Mouse (Mus musculus) urinary bladder, postnatal 25 days (tissue): ENCODE data around the gene Chka.

Source experiments
- DNase-seq: peaks from one replicate; pipeline ENCODE4 v3.0.0; 2022; ENCODE audit warnings: low spot score

Chka gene

GRCm38 (mm10) chr19:3851502-3851962 lies at the start of gene Chka:
Chka (plus strand) TSS chr19:3851773.
- peak; percentile 94 for DNase-seq

GRCm38 (mm10) chr19:3805526-3805925 lies 46.0 kb upstream of the Chka start:
- no peak for DNase-seq

GRCm38 (mm10) chr19:3810536-3811233 lies 40.9 kb upstream of the Chka start:
- DNase-seq = no peak

GRCm38 (mm10) chr19:3814461-3814860 lies 37.1 kb upstream of the Chka start:
- no peak for DNase-seq

- DNase-seq = no peak
Observed at GRCm38 (mm10) chr19:3815824-3816223, 35.7 kb upstream of the Chka start.

GRCm38 (mm10) chr19:3819080-3819479 lies 32.5 kb upstream of the Chka start:
- no peak for DNase-seq

GRCm38 (mm10) chr19:3819899-3820444 lies 31.6 kb upstream of the Chka start:
- no peak for DNase-seq

GRCm38 (mm10) chr19:3825044-3825443 lies 26.5 kb upstream of the Chka start:
- DNase-seq = no peak

- DNase-seq = no peak
Observed at GRCm38 (mm10) chr19:3829863-3830262, 21.7 kb upstream of the Chka start.

- DNase-seq = no peak
Observed at GRCm38 (mm10) chr19:3831716-3832115, 19.9 kb upstream of the Chka start.

GRCm38 (mm10) chr19:3832851-3833353 lies 18.7 kb upstream of the Chka start:
- DNase-seq = peak; percentile 26

- DNase-seq = no peak
Observed at GRCm38 (mm10) chr19:3834301-3834700, 17.3 kb upstream of the Chka start.

- DNase-seq = no peak
Observed at GRCm38 (mm10) chr19:3836791-3837190, 14.8 kb upstream of the Chka start.

- DNase-seq = no peak
Observed at GRCm38 (mm10) chr19:3838931-3839330, 12.6 kb upstream of the Chka start.

GRCm38 (mm10) chr19:3839686-3840085 lies 11.9 kb upstream of the Chka start:
- DNase-seq = no peak

- no peak for DNase-seq
Observed at GRCm38 (mm10) chr19:3840214-3840651, 11.3 kb upstream of the Chka start.

GRCm38 (mm10) chr19:3840685-3841084 lies 10.9 kb upstream of the Chka start:
- DNase-seq = no peak

- no peak for DNase-seq
Observed at GRCm38 (mm10) chr19:3842359-3843148, 9.0 kb upstream of the Chka start.

GRCm38 (mm10) chr19:3843629-3844028 lies 7.9 kb upstream of the Chka start:
- no peak for DNase-seq

GRCm38 (mm10) chr19:3844836-3845235 lies 6.7 kb upstream of the Chka start:
- no peak for DNase-seq

GRCm38 (mm10) chr19:3845339-3845738 lies 6.2 kb upstream of the Chka start:
- DNase-seq = no peak

- no peak for DNase-seq
Observed at GRCm38 (mm10) chr19:3845803-3846406, 5.7 kb upstream of the Chka start.
